Mouse (Mus musculus): ENCODE measurements at regions not wholly inside any gene's neighbourhood (a gene's known extent, or its start where the extent isn't known, plus 50 kb on each side); places are given as distances from the start of the nearest gene placed in this dataset.
A peak's percentile ranks its signal among the peaks of the same experiment; 100 is the strongest.

- DNase-seq (ENCODE audit: low spot score), result no peak
Measured at GRCm38 (mm10) chr10:111779956-111780355, 192.5 kb upstream of the Krr1 start.

GRCm38 (mm10) chr10:111782195-111782810 lies 190.2 kb upstream of the Krr1 start:
- DNase-seq (ENCODE audit: low spot score), result no peak

- DNase-seq (ENCODE audit: low spot score), result peak; percentile 31
Measured at GRCm38 (mm10) chr10:111783496-111783895, 189.0 kb upstream of the Krr1 start.

GRCm38 (mm10) chr10:111784065-111784853 lies 188.2 kb upstream of the Krr1 start:
- DNase-seq (ENCODE audit: low spot score), result peak; percentile 67

GRCm38 (mm10) chr10:111787175-111787574 lies 185.3 kb upstream of the Krr1 start:
- DNase-seq (ENCODE audit: low spot score), result no peak

GRCm38 (mm10) chr10:111789264-111789663 lies 183.2 kb upstream of the Krr1 start:
- DNase-seq (ENCODE audit: low spot score), result no peak

- DNase-seq (ENCODE audit: low spot score), result no peak
Measured at GRCm38 (mm10) chr10:111790911-111791310, 181.6 kb upstream of the Krr1 start.

- DNase-seq (ENCODE audit: low spot score), result no peak
Measured at GRCm38 (mm10) chr10:111795056-111795455, 177.4 kb upstream of the Krr1 start.

- DNase-seq (ENCODE audit: low spot score), result no peak
Measured at GRCm38 (mm10) chr10:111795756-111796155, 176.7 kb upstream of the Krr1 start.

GRCm38 (mm10) chr10:111798851-111799281 lies 173.6 kb upstream of the Krr1 start:
- DNase-seq (ENCODE audit: low spot score), result peak; percentile 40

GRCm38 (mm10) chr10:111799850-111800589 lies 172.4 kb upstream of the Krr1 start:
- no peak for DNase-seq (ENCODE audit: low spot score)

GRCm38 (mm10) chr10:111800590-111800935 lies 171.9 kb upstream of the Krr1 start:
- no peak for DNase-seq (ENCODE audit: low spot score)

GRCm38 (mm10) chr10:111801021-111801793 lies 171.3 kb upstream of the Krr1 start:
- DNase-seq (ENCODE audit: low spot score), result peak; percentile 42

- DNase-seq (ENCODE audit: low spot score), result peak; percentile 52
Measured at GRCm38 (mm10) chr10:111801794-111802359, 170.6 kb upstream of the Krr1 start.

- no peak for DNase-seq (ENCODE audit: low spot score)
Measured at GRCm38 (mm10) chr10:111806333-111806732, 166.1 kb upstream of the Krr1 start.

- DNase-seq (ENCODE audit: low spot score), result no peak
Measured at GRCm38 (mm10) chr10:111806916-111807315, 165.5 kb upstream of the Krr1 start.

GRCm38 (mm10) chr10:111813736-111814135 lies 158.7 kb upstream of the Krr1 start:
- peak; percentile 69 for DNase-seq (ENCODE audit: low spot score)

GRCm38 (mm10) chr10:111814648-111815047 lies 157.8 kb upstream of the Krr1 start:
- no peak for DNase-seq (ENCODE audit: low spot score)

- DNase-seq (ENCODE audit: low spot score), result no peak
Measured at GRCm38 (mm10) chr10:111815160-111815559, 157.3 kb upstream of the Krr1 start.

GRCm38 (mm10) chr10:111815821-111816599 lies 156.5 kb upstream of the Krr1 start:
- DNase-seq (ENCODE audit: low spot score), result no peak

All from gastrocnemius, adult 18-20 months (tissue).